Mouse (Mus musculus) ovary, adult 10 weeks (tissue): Measurements from ENCODE around the gene Mef2a. TPM values are rescaled to one million over a fixed set of nuclear protein-coding genes. Genes with fewer than 3 reads are reported as not detected.

Experiments used
- polyA plus RNA-seq: library from polyadenylated mRNA; stranded (reverse); fragments of 350-450 nt; fragmentation: Illumina TruSeq; extraction: RNeasy Lipid Tissue Mini Kit (QIAGEN cat#74804); gene quantifications from one replicate; pipeline ENCODE4 v1.2.3, GENCODE M21; 2014

The Mef2a gene
- polyA plus RNA-seq, result 219 TPM

GRCm38 (mm10) chr7:67372729-67373583 is at the start of gene Mef2a:
Mef2a (minus strand) TSS chr7:67372858.

DNA sequence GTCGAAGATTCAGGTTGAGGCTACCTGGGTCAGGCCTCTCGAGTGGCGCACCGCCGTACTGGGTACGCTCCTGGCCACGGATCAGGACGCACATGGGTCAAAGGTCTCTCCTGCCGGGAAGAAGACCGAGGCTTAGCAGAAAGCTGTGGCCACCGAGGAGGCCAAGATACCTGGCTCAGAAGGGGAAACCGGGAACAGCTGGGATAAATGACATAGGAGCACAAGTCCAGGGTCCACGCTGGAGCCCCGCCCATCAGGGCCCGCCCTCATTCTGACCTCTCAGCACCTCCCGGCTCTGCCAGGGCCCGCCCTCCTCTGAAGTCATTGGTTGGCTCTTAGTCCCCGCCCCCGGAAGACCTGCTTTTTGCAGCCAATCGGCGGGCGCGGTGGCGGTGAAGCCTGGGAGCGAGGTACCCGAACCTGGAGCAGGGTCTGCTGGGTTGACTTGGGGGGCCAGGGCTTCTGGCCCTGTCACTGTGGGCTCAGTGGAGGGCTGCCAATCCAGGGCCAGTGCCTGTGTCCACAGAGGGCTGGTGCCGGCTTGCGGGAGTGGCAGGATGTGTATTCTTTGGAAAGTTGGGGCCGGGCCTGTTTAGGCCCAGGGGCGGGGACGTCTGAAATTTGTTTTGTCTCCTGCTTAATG is 150.3 kb downstream of the Mef2a start, which contains the start of gene Lysmd4:
TSS of gene Lysmd4 (plus strand) at position 325 of the 643 bp plus-strand sequence.

Other genes with a start within 250 kb of the Mef2a start
- gene Lysmd4, start 150.3 kb downstream of the Mef2a start, polyA plus RNA-seq, result 7.8 TPM